Mouse (Mus musculus) spleen, postnatal 36 days (tissue): ENCODE results near the gene Ahctf1.
A peak's percentile ranks its signal among the peaks of the same experiment; 100 is the strongest.
"Not testable (repeated sequence)": the region's sequence is repeated elsewhere in the genome, so short reads cannot be mapped to it uniquely, and the experiment has no call there.

Experiments
- DNase-seq, 2 experiments: peaks; one replicate each; pipeline ENCODE4 v3.0.0; 2022; ENCODE audit warnings: low spot score in 2 of 2, mixed read lengths in 1 of 2

The Ahctf1 gene

DNA sequence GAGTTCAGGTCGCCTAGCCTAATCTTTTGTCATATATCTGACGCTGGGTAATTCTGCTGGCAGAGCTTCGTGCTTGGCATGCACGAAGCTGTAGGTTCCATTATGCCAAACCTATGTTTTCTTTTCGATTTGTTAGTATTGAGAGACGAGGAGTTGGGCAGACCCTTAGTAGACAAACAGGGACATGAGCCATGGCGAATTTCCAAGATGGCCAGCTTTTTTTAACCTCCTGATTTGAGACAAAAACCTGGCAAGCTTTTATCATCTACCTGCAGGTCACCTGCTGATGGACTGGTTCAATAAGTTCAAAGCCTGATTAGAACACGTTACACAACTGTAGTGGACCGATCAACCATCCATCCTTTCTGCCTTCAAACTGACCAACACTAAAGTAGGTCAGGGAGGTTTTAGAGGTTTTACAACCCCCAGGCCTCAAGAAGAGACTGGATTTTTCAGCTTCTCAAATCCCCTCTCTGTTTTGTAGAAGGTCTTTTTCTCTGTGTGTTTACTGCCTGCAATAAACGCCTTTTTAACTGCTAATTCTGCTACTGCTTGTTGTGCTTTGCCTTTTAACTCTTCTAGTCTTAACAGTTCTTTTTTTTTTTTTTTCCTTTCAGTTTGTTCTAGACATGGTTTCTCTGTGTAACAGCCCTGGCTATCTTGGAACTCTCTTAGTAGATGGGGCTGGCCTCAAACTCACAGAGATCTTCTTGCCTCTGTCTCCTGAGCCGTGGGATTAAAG is 831 bp upstream of the Ahctf1 start:
- DNase-seq, result peak in 1 of 2 experiments; percentile 18

DNA sequence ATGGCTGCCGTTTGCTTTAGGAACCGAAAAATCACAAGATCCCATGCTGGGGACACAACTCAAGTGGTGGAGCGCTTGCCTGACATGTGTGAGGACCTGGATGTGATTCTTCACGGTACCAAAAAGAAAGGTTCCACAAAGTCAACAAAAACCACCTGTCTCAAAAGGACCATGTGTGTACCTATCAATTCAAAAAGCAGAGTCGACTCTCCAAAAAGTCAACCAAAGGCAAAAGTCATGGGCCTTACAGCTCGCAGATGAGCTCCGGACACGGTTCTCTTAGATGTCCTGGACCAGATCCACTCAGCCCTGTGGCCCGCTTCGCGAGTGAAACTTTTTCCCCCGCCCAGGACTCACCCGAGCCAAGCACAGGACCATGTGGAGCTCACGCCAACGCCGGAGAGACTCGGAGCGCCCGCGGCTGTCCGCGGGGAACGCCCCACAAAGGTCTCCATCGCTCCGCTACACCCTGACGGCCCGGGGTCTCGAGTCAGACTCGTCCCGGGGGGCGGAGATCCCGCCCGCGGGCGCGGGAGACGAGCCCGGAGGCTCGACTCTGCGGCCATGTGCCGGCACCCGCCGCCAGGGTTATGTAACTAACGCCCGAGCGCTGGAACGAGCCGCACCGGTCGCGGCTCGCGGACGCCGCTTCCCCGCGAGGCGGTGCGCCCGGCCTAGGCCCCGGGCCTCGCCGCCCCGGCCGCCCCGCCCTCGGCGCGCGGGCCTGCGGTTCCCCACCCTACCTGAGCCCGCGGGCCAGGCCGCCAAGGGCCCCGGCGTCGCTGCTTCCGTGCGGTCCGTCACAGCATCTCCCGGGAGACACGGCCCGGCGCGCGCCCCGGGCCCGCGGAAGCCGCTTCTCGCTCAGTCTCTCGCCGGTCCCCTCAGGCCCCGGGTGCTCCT is 619 bp downstream of the Ahctf1 start, which contains the start of gene Gm10518:
TSS of gene Gm10518 (plus strand) at position 767 of the 903 bp plus-strand sequence.
- peak in 1 of 2 experiments; percentile 56 for DNase-seq

DNA sequence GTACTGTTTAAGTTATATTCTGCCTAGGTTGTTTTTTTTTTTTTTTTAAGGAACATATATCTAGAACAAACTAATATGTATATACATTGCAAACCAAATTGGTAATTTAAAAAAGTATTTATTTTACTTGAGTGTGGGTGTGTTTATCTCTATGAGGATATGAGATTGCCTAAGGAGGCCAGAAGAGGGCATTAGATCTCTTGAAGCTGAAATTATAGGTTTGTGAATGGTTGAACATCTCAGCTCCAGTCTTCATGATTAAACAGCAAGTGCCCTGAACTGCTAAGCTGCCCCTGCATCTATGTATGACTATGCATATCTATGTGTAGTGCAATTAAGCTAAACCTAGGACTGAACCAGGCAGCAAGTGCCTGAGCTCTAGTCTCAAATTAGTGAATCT is 4.7 kb downstream of the Ahctf1 start:
- DNase-seq, result no peak

DNA sequence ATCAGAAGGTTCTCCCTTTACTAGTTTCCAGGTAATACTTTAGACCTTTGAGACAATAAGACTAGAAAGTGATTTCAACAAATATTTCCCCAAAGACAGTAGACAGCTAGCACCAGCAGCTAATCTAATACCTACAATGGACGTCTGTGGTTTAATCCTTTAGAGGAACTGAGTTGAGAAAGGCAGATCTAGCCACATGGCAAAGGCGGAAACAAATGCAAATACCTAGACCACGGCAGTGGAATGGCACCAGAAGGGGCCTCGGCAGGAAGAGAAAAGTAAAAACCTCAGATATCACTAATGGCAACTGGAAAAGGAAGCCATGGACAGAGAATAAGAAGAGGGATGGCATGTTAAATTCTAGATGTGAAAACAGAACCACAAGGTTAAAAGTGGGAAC is 16.2 kb downstream of the Ahctf1 start:
- DNase-seq, result peak; percentile 53 to 57

DNA sequence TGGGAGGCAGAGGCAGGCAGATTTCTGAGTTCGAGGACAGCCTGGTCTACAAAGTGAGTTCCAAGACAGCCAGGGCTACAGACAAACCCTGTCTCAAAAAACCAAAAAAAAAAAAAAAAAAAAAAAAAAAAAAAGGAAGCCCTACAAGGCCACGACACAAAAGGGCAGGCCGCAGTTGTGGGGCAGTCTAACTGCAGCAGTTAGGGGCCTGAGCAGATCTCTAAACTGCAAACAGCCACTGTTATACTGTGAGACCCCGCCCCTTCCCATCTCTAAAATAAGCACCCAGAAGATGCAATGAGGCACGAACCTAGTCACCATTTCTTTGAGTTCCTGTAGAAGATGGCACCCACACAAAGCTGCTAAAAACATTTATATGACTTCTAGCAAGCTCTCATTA is 18.0 kb downstream of the Ahctf1 start:
- peak; percentile 10 to 24 for DNase-seq

DNA sequence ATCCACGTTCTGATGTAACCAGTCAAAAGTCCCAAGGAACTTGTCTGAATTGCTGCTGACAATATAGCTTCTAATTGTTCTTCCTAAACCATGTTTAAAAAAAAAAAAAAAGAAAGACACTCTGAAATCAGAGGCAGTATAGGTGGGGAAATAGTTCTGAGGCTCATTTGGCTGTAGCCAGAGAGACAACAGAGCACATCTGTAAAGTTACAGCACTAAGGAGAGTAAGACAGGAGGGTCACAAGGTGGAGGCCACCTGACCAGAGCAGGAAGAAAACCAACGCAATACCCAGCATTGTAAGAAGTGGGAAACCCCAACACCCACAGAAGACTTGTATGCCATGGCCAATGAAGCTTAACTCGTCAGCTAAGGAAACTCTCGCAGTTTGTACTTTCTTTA is 19.4 kb downstream of the Ahctf1 start:
- peak; percentile 20 to 29 for DNase-seq

DNA sequence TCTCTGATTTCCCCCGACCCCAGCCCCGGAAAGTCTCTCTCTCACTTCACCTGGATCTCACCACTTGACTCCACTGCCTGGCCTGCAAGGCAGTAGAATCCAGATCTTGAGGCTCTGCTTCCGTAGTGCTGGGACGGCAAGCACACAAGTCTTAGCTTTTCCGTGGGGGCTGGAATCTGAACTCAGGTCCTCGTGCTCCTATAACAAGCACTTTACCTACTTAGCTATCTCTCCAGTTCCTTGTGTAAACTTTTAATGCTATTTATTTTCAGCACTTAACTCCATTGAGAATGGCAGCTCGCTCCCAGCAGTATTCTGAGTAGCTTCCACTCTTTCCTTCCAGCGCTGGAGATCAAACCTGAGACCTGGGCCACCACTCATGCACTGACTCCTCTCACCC is 26.6 kb downstream of the Ahctf1 start:
- DNase-seq, result no peak

DNA sequence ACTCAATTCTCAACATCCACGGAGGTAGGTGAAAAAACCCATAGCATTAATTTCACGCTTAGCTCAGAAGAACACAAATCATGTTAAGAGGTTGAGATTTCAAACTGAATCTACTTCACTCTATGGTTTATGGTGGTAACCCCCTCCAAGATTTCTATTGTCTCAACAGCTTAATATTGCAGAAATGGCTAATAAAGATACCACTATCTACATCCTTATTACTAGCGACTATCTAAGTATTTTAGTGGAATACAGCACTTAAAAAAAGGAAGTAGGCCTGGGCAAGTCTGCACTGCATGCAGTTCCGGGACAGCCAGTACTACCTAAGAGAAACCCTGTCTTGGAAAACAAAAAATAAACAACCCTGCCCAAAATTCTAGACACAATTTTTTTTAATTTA is 42.9 kb downstream of the Ahctf1 start:
- DNase-seq, result no peak

DNA sequence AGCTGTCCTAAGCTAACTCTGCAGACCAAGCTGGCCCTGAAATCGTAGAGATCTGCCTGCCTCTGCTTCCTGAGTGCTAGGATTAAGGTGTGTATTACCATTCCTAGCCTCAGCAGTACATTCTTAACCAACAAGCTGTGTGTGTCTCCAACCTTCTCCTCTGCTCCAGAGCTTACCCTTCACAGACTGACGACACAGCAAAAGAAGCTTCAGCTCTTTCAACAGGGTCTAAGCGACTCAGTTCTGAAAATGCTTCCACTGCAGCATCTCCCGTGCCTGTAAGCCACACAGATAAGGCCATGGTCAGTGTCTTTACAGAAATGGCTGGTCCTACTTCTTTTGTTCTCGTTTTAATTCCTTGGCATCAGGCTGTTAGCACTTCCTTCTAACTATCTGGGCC is 43.4 kb downstream of the Ahctf1 start:
- DNase-seq, result no peak

DNA sequence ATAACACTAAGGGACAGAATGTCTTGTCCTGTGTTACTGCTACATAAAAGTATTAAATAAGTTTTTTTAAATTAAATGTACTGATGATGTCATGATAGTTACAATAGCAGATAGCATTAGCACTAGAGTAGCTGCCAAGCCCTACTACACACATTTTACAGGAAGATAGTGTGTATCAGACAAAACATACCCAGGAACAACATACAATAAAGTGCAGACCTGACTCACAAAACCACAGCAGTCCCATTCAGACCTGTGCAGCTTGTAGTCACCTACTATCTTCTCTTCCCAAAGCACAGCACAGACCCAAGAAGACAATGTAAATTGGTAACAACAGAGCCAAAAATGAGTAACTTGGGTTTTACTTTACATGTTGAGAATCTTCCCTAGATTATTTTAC is 47.0 kb downstream of the Ahctf1 start:
- no peak for DNase-seq

DNA sequence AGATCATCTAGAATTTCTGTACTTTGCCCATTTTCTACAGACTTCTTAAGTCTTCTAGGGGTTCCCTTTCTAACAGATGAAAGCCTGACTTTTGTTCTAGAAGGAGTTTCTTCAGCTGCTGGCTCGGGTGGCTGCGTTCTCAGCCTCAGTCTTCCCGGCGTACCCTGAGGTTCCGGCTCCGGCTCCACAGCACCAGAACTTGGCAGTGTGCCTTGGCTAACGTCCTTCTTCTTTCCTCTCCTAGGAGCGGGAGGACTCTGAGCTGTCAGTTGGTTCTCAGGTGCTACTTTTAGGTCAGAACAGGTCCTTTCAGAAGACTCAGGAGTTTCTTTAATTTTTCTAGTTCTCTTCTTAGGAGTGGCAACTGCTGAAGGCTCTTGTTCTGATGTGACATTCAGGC is 50.5 kb downstream of the Ahctf1 start:
- DNase-seq, result no peak

DNA sequence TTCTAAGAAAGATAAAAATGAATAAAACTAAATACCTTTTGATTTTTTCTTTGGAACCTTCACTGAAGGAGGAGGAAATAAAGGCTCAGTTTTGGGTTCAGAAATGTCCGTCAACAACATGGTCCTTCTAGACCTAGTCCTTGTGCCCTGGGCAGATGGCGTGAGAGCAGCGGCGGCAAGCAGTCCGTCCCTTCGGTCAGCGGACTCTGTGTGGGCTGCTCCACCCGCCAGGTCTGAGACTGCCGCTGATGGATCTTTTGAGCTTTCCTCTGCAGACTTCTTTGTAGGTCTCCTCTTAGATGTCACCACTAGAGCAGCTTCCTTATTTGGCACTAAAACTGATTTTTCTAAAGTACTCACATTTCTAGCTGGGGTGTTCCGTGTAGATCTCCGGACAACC is 51.2 kb downstream of the Ahctf1 start:
- no peak for DNase-seq

DNA sequence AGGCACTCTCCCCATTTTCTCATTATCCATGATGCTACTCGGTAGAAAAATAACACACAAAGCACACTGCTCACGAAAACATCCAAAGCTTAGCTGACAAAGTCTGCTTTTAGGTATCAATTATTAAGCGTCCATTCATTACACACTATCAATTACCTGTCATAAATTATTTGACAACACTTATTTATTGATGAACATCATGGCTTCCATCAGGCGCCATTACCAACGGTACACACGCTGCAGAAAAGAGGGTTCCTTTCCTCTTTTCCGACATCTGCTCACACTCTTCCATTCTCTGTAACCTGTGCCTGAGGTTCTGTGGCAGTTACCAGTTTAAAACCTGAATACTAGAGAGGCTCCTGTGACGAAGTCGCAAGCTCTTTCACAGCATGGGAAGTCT is 58.3 kb downstream of the Ahctf1 start, which contains the start of gene Kif28:
TSS of gene Kif28 (minus strand) at position 101 of the 400 bp plus-strand sequence.
- no peak for DNase-seq

DNA sequence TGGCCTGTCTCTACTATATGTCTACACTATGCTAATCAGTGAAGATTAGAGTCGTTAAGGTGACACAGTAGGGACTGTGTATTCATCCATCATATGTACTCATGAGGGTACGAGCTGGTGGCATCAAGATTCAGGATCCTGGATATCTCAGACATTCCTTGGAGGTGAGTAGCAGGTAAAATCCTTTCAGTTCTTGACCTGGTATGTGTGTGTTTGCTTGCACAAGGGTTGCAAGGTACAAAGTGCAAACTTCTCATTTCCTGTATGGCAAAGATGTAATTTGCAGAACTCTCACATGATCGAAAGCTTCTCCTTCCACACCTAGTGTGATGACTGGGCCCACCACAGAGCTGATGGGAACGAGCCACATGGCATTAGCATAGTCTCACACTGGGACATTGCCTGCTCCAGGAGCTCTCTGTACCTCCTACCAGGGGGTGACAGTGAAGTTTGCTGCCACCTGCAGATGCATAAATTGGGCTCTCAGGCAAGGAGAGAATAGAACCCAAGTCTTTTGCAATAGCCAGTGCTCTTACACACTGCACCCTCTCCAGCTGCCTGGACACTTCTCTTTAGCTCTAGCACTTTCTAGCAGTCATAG is 59.8 kb downstream of the Ahctf1 start:
- DNase-seq, result no peak

DNA sequence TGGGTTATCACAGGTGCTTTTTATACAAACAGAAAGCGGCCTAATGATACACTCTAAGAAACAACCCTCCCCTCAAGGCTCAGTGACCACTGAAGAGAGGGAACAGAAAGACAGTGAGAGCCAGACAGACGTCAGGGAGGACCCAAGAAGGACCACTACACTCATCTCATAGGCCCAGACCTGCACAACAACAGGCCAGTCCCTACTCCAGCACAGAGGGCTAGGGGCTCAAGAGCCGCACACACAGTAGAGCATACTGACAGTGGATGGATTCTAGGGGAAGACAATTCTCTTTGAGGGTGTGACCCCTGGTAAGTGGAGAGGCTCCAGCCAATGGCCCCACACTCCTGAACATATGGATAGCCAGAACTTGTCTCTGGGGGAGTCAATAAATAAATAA is 67.0 kb downstream of the Ahctf1 start:
- no peak for DNase-seq

DNA sequence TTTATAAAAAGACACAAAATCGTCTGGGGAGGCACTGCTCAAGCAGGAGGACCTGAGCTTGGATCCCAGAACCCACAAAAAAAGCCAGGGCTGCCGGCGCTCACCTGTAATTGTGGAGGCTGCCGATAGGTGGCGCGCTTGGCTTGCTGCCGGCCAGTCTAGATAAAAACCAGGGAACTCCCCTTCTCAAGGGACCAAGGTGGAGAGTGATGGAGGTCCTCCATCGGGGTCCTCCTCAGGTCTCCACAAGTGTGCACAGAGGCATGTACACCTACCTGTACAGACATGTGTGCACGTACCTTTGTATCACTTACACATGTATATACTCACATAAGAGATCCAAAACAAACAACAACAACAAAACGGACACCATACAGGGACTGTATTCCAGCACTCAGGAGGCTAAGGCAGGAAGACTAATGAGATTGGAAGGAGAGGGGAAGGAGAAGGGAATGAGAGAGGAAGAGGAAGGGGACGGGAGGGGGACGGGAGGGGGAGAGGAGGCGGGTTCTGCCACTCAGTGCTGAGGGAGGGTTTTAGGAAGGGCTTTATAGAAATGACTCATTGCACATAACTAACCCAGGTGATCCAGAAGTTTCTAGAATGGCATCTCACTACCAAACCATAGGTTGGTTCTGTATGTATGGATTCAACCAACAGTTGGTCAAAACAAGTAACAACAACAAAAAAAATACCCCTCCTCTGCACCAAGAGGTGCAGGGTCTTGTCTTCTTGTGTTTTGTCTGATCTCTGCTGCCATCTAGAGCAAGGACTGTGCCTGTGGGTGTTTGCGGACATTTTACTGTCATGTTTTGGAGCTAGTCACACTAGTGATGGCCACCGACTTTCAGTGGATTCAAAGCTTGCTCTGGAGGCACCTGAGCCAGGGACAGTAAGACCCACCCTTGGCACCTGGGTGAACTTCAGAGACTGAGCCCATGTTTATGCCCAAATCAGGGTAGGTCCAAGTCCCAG is 68.7 kb downstream of the Ahctf1 start:
- DNase-seq, result peak; percentile 32 to 40

DNA sequence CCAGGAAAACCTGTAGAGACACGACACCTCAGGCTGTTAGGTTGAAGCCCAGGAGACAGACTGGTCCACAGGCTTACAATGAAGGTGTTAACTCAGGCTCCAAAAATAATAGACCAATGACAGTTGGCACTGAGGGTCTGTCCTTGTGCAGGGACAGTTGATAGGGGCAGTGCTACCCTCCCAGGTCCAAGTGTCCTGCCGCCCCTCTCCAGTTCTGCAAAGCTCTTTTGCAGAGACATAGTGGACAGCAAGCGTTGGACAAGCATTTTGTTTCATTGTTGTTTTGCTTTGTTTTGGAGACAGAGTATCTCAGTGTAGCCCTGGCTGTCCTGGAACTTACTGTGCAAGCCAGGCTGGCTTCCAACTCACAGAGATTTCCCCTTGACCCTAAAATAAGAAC is 72.1 kb downstream of the Ahctf1 start:
- no peak for DNase-seq

DNA sequence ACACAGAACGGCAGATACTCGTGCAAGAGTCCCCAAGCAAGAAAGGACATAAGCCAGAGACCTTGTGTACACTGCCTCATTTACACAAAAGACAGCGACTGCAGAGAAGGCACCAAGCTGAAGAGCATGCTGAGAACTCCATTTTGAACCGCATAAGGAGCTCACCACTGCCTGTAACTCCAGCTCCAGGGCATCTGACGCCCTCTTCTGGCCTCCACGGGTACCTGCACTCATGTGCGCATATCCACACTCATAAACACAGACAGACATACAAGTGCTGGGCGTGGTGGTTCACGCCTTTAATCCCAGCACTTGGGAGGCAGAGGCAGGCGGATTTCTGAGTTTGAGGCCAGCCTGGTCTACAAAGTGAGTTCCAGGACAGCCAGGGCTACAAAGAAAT is 74.8 kb downstream of the Ahctf1 start:
- DNase-seq, result no peak

DNA sequence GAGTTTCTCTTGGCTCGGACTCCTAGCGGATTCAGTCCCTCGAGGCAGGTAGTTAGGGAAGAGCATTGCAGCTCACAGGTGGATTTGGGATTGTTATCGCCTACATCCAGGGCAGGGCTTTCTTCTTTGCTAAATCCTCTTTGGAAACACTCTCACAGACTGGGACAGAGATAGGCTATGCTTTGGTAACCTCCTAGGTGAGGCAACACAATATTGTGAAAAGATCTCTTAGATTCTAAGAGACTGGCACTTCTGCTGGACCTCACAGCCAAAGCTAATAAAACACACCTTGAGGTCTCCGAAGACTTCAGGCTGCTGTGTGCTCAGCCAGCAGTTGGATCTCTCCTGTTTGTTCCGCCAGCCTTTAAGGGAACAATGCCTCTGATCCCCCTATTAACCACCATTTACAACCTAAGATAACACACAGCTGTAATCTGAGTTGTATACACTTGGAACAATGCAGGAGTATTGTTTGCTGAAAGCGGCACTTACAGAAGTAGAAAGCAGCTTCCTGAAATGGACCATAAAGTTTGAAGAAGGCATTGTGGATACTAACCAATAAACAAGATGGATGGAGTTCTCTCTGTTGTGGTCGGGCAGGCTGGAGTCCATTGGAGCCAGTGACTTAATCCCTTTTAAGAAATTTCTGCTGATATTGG is 80.5 kb downstream of the Ahctf1 start:
- no peak for DNase-seq

DNA sequence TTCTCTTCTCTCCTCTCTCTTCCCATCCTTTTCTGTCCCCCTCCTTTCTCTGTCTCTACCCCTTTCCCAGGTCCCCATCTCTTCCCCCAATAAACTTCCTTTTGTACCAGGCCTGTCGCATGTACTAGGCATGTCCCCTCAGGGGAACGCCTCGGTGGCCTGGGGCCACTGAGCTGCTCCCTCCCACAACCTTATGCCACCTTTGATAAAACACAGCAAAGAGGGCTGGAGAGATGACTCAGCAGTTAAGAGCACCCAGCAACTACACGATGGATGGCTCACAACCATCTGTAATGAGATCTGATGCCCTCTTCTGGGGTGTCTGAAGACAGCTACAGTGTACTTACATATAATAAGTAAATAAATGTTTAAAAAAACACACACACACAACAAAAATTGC is 87.7 kb downstream of the Ahctf1 start:
- peak; percentile 6 to 45 for DNase-seq

DNA sequence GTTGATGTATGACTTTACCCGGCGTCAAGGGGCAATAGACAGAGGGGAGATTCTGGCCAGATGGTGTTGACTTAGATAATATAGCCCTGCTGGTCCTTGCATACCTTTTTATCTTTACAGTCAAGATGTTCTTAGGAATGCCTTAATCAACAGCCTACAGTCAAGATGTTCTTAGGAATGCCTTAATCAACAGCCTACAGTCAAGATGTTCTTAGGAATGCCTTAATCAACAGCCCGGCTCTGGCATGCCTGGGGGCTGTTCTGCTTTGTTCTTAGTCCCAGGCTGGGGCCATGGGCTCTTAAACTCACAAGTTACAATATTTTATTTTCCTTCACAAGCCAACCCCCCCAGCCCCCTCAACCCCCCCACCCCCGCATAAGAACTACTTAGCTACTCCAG is 88.2 kb downstream of the Ahctf1 start:
- not testable (repeated sequence) for DNase-seq
